Mouse (Mus musculus): ENCODE results near the gene Ubr3.

DNA sequence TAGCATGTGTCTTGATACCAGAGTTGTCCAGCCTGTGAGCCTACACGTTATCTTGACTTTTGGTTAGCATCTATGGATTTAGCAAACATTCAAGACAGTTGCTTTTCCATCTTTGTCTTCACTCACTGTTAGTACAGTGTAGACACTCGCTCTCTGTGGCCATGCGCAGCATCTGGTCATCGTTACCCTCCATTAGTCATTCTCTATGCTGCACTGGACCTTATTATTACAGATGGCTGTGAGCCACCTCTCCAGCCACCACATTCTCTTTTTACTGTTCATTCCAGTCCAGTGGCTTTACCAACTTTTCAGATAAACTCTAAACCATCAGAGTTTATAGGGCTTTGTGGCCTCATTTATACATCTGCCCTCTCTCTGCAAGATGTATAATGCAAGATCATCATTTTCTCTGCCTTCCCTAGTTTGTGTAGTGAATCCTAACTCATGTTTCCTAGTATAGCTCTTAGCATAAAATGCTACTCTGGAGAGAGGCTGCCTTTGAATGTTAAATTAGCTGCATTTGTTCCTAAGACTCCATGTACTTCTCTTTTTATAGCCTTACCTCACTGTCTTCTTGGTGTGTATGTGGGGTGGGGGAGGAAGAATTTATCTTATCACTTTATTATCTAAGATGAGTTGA lies 44.5 kb downstream of the Ubr3 start:
- TF ChIP-seq CTCF (IDR thresholded peaks at IDR 0.05; ENCODE audit: low read depth) (no peak), EP300 (IDR thresholded peaks at IDR 0.05; ENCODE audit: low read depth) (no peak)
